Mouse (Mus musculus) ES-Bruce4 (cell line): ENCODE measurements around the gene Odam. TPM values are rescaled to one million over a fixed set of nuclear protein-coding genes. Genes with fewer than 3 reads are reported as not detected.

Experiments
- H3K27ac ChIP-seq: 2 replicates; pipeline ENCODE4 v1.5.1; 2012; ENCODE audit warnings: low read length, inconsistent platforms; ENCODE audit not compliant: insufficient read depth
- H3K27me3 ChIP-seq: 2 replicates; pipeline ENCODE4 v1.6.1; 2012; ENCODE audit warnings: mild to moderate bottlenecking, low read length, inconsistent platforms; ENCODE audit not compliant: control insufficient read depth, poor library complexity, insufficient read depth, severe bottlenecking
- H3K36me3 ChIP-seq: 2 replicates; pipeline ENCODE4 v1.6.1; 2012; ENCODE audit warnings: inconsistent platforms, mild to moderate bottlenecking, low read length, moderate library complexity; ENCODE audit not compliant: control insufficient read depth, poor library complexity, insufficient read depth, severe bottlenecking
- H3K4me1 ChIP-seq: one replicate; pipeline ENCODE4 v1.8.1; 2011; ENCODE audit warnings: low read length; ENCODE audit not compliant: control insufficient read depth, insufficient read depth
- H3K4me3 ChIP-seq: 2 replicates; pipeline ENCODE4 v1.5.1; 2011; ENCODE audit warnings: low read depth, mild to moderate bottlenecking, low read length
- H3K9ac ChIP-seq: 2 replicates; pipeline ENCODE4 v1.6.1; 2012; ENCODE audit warnings: low read depth, mild to moderate bottlenecking, inconsistent platforms; ENCODE audit not compliant: poor library complexity, severe bottlenecking
- H3K9me3 ChIP-seq: replicated peaks from 2 replicates; pipeline ENCODE4 v1.6.1; 2012; ENCODE audit warnings: mild to moderate bottlenecking, low read length, inconsistent platforms; ENCODE audit not compliant: control insufficient read depth, poor library complexity, insufficient read depth, severe bottlenecking
- CTCF ChIP-seq: IDR thresholded peaks from one replicate; pipeline ENCODE4 v1.8.1; 2011; ENCODE audit warnings: low read depth, low read length
- EP300 ChIP-seq: IDR thresholded peaks from 2 replicates; pipeline ENCODE4 v1.6.1; 2011; ENCODE audit warnings: low read depth, low read length; ENCODE audit not compliant: insufficient read depth
- POLR2A ChIP-seq: IDR thresholded peaks from one replicate; pipeline ENCODE4 v1.8.1; 2011; ENCODE audit warnings: low read length; ENCODE audit not compliant: insufficient read depth
- polyA plus RNA-seq: library from polyadenylated mRNA; stranded (reverse); fragments of >200 nt; gene quantifications from 2 replicates; pipeline ENCODE4 v1.2.4, GENCODE M21; 2011; ENCODE audit warnings: low read depth; ENCODE audit not compliant: missing spikeins, insufficient read depth, insufficient read length

Gene Odam
- not detected in 2 replicates for polyA plus RNA-seq

DNA sequence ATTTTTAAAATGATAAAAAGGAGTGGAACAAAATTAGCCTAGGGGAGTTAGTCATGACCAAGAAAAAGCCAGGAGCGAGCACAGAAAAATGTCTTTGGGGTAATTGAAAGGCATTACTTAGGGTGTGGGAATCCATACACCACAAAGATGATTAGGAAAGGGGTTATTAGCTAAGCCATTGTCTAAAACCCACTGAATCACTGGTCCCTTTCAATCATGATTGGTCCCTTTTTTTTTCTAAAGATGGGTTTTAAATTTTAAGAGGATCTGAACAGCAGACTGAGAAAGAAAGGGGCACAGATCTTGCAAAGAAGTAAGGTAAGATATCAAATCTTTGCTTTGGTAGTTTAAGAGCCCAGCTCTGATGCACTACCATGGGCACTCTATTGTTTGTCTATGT is at the start of gene Odam:
Gene Odam, plus strand, starts transcription at position 301 of the 400 bp plus-strand sequence.
- Histone ChIP-seq H3K4me1 (no peaks in the 10 kb centered on the region), H3K27me3 (no peaks in the 10 kb centered on the region), H3K36me3 (no peaks in the 10 kb centered on the region), H3K4me3 (no peak within 1 kb of the TSS), H3K27ac (no peak within 1 kb of the TSS), H3K9ac (no peak within 1 kb of the TSS), H3K9me3 (no peaks in the 10 kb centered on the region)
- no peak for TF ChIP-seq EP300
- TF ChIP-seq POLR2A, result no peak
- TF ChIP-seq CTCF, result no peak

- H3K9me3 ChIP-seq, result no peaks in the 10 kb centered on the region
- H3K4me3 ChIP-seq, result no peak overlapping the region
- TF ChIP-seq CTCF (no peak), EP300 (no peak), POLR2A (no peak)
Observed at GRCm38 (mm10) chr5:87855136-87855716, 29.6 kb upstream of the Odam start.

GRCm38 (mm10) chr5:87870084-87870483 is 14.7 kb upstream of the Odam start:
- H3K9ac ChIP-seq, result no peak overlapping the region
- TF ChIP-seq POLR2A (no peak), EP300 (no peak), CTCF (no peak)
- no peaks in the 10 kb centered on the region for H3K36me3 ChIP-seq

More at GRCm38 (mm10) chr5:87855136-87855716, 29.6 kb upstream of the Odam start:
- H3K27ac ChIP-seq, result no peak overlapping the region
- H3K27me3 ChIP-seq, result no peaks in the 10 kb centered on the region
- H3K36me3 ChIP-seq, result no peaks in the 10 kb centered on the region
- no peak overlapping the region for H3K9ac ChIP-seq
- no peaks in the 10 kb centered on the region for H3K4me1 ChIP-seq

DNA sequence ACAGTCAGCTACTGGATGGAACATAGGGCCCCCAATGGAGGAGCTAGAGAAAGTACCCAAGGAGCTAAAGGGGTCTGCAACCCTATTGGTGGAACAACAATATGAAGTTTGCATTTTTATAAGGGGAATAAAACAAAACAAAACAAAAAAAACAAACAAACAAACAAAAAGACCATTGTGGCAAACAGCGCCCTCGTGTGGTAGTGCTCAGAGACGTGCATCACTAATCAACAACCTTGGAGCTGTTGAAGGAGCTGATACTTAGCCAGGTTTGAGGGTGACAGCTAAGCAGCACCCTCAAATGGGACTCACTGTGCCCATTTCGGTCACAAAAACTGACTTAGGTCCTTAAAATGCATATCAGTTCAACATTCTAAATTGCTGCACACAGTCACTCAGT is 13.4 kb upstream of the Odam start:
- Histone ChIP-seq H3K9ac (no peak overlapping the region), H3K36me3 (no peaks in the 10 kb centered on the region), H3K27me3 (no peaks in the 10 kb centered on the region), H3K9me3 (no peaks in the 10 kb centered on the region), H3K4me3 (no peak overlapping the region), H3K27ac (no peak overlapping the region), H3K4me1 (no peaks in the 10 kb centered on the region)
- TF ChIP-seq EP300 (no peak), CTCF (peak; percentile 38), POLR2A (no peak)

More at GRCm38 (mm10) chr5:87870084-87870483, 14.7 kb upstream of the Odam start:
- Histone ChIP-seq H3K27me3 (no peaks in the 10 kb centered on the region), H3K9me3 (no peaks in the 10 kb centered on the region), H3K4me1 (no peaks in the 10 kb centered on the region), H3K27ac (no peak overlapping the region), H3K4me3 (no peak overlapping the region)

DNA sequence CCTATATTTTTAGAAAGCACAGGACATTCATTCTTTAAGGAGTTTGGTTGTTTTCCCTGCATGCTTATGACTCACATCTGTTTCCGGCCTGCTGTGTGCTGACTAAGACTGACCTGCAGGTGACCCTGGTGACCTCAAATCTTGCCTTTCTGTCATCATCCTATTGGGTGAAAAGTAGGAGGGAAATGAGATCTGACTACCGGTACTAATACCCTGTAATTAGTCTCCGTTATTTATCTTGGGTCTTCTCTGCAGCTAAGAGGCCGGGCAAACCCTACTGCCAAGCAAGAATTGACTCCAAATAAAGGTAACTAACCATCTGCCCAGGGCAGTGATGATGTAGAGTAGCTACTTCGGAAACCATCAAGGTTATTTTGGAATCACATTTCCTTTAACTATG is 40.5 kb downstream of the Odam start, which contains the start of gene Csn3:
Gene Csn3, plus strand, starts transcription at position 208 of the 400 bp plus-strand sequence.
- H3K36me3 ChIP-seq, result no peaks in the 10 kb centered on the region
- no peak within 1 kb of the TSS for H3K9ac ChIP-seq
- H3K9me3 ChIP-seq, result no peaks in the 10 kb centered on the region
- no peaks in the 10 kb centered on the region for H3K27me3 ChIP-seq
- TF ChIP-seq CTCF, result no peak
- TF ChIP-seq POLR2A, result no peak
- no peak for TF ChIP-seq EP300
- H3K4me1 ChIP-seq, result no peaks in the 10 kb centered on the region
- no peak within 1 kb of the TSS for H3K27ac ChIP-seq
- no peak within 1 kb of the TSS for H3K4me3 ChIP-seq

DNA sequence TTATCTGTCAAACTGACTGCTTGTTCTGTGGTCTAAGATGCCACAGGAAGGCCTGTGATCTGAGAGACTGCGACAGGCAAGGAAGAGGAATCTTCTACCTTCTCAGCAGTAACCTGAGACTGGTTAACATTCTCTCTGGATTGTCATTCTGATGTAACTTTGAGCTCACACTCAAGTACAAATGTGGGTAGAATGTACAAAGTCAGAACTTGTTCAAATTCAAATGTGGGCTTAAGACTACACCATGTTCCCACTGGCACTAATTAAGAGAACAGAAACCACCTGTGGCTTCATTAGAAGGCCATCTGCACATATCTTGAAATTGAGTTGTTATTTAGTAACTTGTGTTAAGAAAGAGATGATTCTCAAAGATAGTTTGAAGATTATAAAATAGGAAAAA is 46.8 kb downstream of the Odam start:
- H3K27me3 ChIP-seq, result no peaks in the 10 kb centered on the region
- TF ChIP-seq POLR2A (no peak), CTCF (no peak), EP300 (no peak)
- no peaks in the 10 kb centered on the region for H3K9me3 ChIP-seq
- no peak overlapping the region for H3K27ac ChIP-seq
- no peaks in the 10 kb centered on the region for H3K4me1 ChIP-seq
- H3K4me3 ChIP-seq, result no peak overlapping the region
- no peaks in the 10 kb centered on the region for H3K36me3 ChIP-seq
- no peak overlapping the region for H3K9ac ChIP-seq
